Mouse (Mus musculus) myocyte (in vitro differentiated cells): ENCODE measurements around the gene Farsb. TPM values are rescaled to one million over a fixed set of nuclear protein-coding genes. Genes with fewer than 3 reads are reported as not detected.
A peak's percentile ranks its signal among the peaks of the same experiment; 100 is the strongest.

Experiments used
- H3K27me3 ChIP-seq: one replicate; pipeline ENCODE4 v1.6.1; 2011; ENCODE audit not compliant: control insufficient read depth, insufficient read depth, insufficient read length
- H3K36me3 ChIP-seq: one replicate; pipeline ENCODE4 v1.6.1; 2011; ENCODE audit not compliant: control insufficient read depth, insufficient read depth
- H3K4me2 ChIP-seq: one replicate; pipeline ENCODE4 v1.6.1; 2011; ENCODE audit warnings: low read depth, control low read depth
- H3K4me3 ChIP-seq: one replicate; pipeline ENCODE4 v1.5.1; 2011; ENCODE audit warnings: mild to moderate bottlenecking, control low read depth, moderate library complexity
- H3K79me2 ChIP-seq: one replicate; pipeline ENCODE4 v1.6.1; 2011; ENCODE audit not compliant: control insufficient read depth, insufficient read depth
- H3ac ChIP-seq: one replicate; pipeline ENCODE4 v1.6.1; 2011; ENCODE audit not compliant: control insufficient read depth, insufficient read length
- CEBPB ChIP-seq: IDR thresholded peaks from 2 replicates; pipeline ENCODE4 v1.6.1; 2011; ENCODE audit warnings: mild to moderate bottlenecking, moderate library complexity; ENCODE audit not compliant: poor library complexity, insufficient read depth, severe bottlenecking
- E2F4 ChIP-seq: IDR thresholded peaks from one replicate; pipeline ENCODE4 v1.6.1; 2011; ENCODE audit warnings: mild to moderate bottlenecking, control low read depth, moderate library complexity; ENCODE audit not compliant: insufficient read depth
- MAX ChIP-seq: IDR thresholded peaks from one replicate; pipeline ENCODE4 v1.6.1; 2011; ENCODE audit warnings: low read depth, mild to moderate bottlenecking, control low read depth
- MYOD1 ChIP-seq, 3 experiments: IDR thresholded peaks; one replicate each; pipeline ENCODE4 v1.6.1; 2011; ENCODE audit warnings: control low read depth in 2 of 3, low read depth in 2 of 3, mild to moderate bottlenecking in 2 of 3, moderate library complexity in 1 of 3; ENCODE audit not compliant: insufficient read length in 2 of 3, control insufficient read depth in 1 of 3
- MYOG ChIP-seq, 3 experiments: IDR thresholded peaks; one replicate each; pipeline ENCODE4 v1.6.1; 2011; ENCODE audit warnings: control low read depth in 2 of 3, low read depth in 2 of 3, mild to moderate bottlenecking in 2 of 3; ENCODE audit not compliant: insufficient read length in 2 of 3, control insufficient read depth in 1 of 3, insufficient read depth in 1 of 3
- POLR2A ChIP-seq: IDR thresholded peaks from one replicate; pipeline ENCODE4 v1.6.1; 2011; ENCODE audit warnings: low read depth, mild to moderate bottlenecking, control low read depth, moderate library complexity; ENCODE audit not compliant: insufficient read length
- POLR2AphosphoS2 ChIP-seq: IDR thresholded peaks from one replicate; pipeline ENCODE4 v1.6.1; 2011; ENCODE audit warnings: low read depth, control low read depth; ENCODE audit not compliant: insufficient read length
- REST ChIP-seq: IDR thresholded peaks from one replicate; pipeline ENCODE4 v1.6.1; 2011; ENCODE audit warnings: mild to moderate bottlenecking, control low read depth, moderate library complexity; ENCODE audit not compliant: insufficient read depth, insufficient read length
- SRF ChIP-seq: IDR thresholded peaks from one replicate; pipeline ENCODE4 v1.6.1; 2011; ENCODE audit warnings: low read depth; ENCODE audit not compliant: control insufficient read depth, insufficient read length
- TCF12 ChIP-seq: IDR thresholded peaks from one replicate; pipeline ENCODE4 v1.6.1; 2011; ENCODE audit warnings: mild to moderate bottlenecking, control low read depth; ENCODE audit not compliant: poor library complexity, insufficient read depth, severe bottlenecking
- TCF3 ChIP-seq: IDR thresholded peaks from one replicate; pipeline ENCODE4 v1.6.1; 2011; ENCODE audit warnings: low read depth, control low read depth; ENCODE audit not compliant: insufficient read length
- USF1 ChIP-seq: IDR thresholded peaks from one replicate; pipeline ENCODE4 v1.6.1; 2011; ENCODE audit warnings: low read depth, mild to moderate bottlenecking, control low read depth, moderate library complexity
- polyA plus RNA-seq: library from polyadenylated mRNA; unstranded; fragments of >200 nt; fragmentation: generic; extraction: Trizol; gene quantifications from one replicate; pipeline ENCODE4 v1.2.1, GENCODE M21; 2012; ENCODE audit warnings: missing spikeins

Farsb gene
- polyA plus RNA-seq, 1 experiment, result 77.5 TPM

GRCm38 (mm10) chr1:78395737-78396136 lies 93.0 kb downstream of the Farsb start:
- Histone ChIP-seq H3K4me2 (peak overlapping the region; percentile 49), H3K36me3 (no peaks in the 10 kb centered on the region), H3K79me2 (no peaks in the 10 kb centered on the region), H3K4me3 (no peak overlapping the region), H3K27me3 (no peaks in the 10 kb centered on the region), H3ac (no peak overlapping the region)
- TF ChIP-seq USF1 (no peak), TCF3 (no peak), CEBPB (no peak), POLR2AphosphoS2 (no peak), E2F4 (no peak), REST (no peak), SRF (no peak), MAX (no peak), POLR2A (no peak), MYOG (IDR thresholded peaks at IDR 0.05; ENCODE audit: control insufficient read depth in 1 of 3, insufficient read depth in 1 of 3, insufficient read length in 2 of 3, low read depth in 2 of 3) (no peak), MYOD1 (IDR thresholded peaks at IDR 0.05; ENCODE audit: control insufficient read depth in 1 of 3, insufficient read length in 2 of 3, low read depth in 2 of 3) (no peak), TCF12 (no peak)

- Histone ChIP-seq H3K27me3 (no peaks in the 10 kb centered on the region), H3K36me3 (no peaks in the 10 kb centered on the region), H3K4me2 (peak overlapping the region; percentile 49), H3K79me2 (no peaks in the 10 kb centered on the region), H3ac (no peak overlapping the region), H3K4me3 (no peak overlapping the region)
- TF ChIP-seq CEBPB (0 out of 2 replicates have a peak, but pooled peaks have one; percentile 23), REST (no peak)
Measured at GRCm38 (mm10) chr1:78395191-78395735, 93.4 kb downstream of the Farsb start.

- no peak overlapping the region for H3ac ChIP-seq
- TF ChIP-seq MAX, result no peak
- no peak for TF ChIP-seq POLR2AphosphoS2
- no peak for TF ChIP-seq TCF3
- no peak for TF ChIP-seq MYOD1 (IDR thresholded peaks at IDR 0.05; ENCODE audit: control insufficient read depth in 1 of 3, insufficient read length in 2 of 3, low read depth in 2 of 3)
- no peak for TF ChIP-seq TCF12
- TF ChIP-seq CEBPB, result no peak
- TF ChIP-seq E2F4, result no peak
Measured at GRCm38 (mm10) chr1:78388848-78389247, 99.8 kb downstream of the Farsb start.

GRCm38 (mm10) chr1:78387854-78388253 lies 100.8 kb downstream of the Farsb start:
- H3K79me2 ChIP-seq, result no peaks in the 10 kb centered on the region
- no peak overlapping the region for H3ac ChIP-seq
- TF ChIP-seq MYOD1 (IDR thresholded peaks at IDR 0.05; ENCODE audit: control insufficient read depth in 1 of 3, insufficient read length in 2 of 3, low read depth in 2 of 3) (peak in 1 of 3 experiments; percentile 23), POLR2A (no peak)
- peak overlapping the region; percentile 43 for H3K4me2 ChIP-seq
- no peak overlapping the region for H3K4me3 ChIP-seq
- no peaks in the 10 kb centered on the region for H3K36me3 ChIP-seq
- H3K27me3 ChIP-seq, result no peaks in the 10 kb centered on the region

More at GRCm38 (mm10) chr1:78388848-78389247, 99.8 kb downstream of the Farsb start:
- Histone ChIP-seq H3K36me3 (no peaks in the 10 kb centered on the region), H3K27me3 (no peaks in the 10 kb centered on the region), H3K4me3 (no peak overlapping the region), H3K4me2 (no peak overlapping the region), H3K79me2 (no peaks in the 10 kb centered on the region)

- TF ChIP-seq MYOD1 (IDR thresholded peaks at IDR 0.05; ENCODE audit: control insufficient read depth in 1 of 3, insufficient read length in 2 of 3, low read depth in 2 of 3) (no peak), TCF3 (no peak), CEBPB (no peak), SRF (no peak), E2F4 (no peak), TCF12 (no peak), POLR2A (no peak), USF1 (no peak), POLR2AphosphoS2 (no peak), MYOG (IDR thresholded peaks at IDR 0.05; ENCODE audit: control insufficient read depth in 1 of 3, insufficient read depth in 1 of 3, insufficient read length in 2 of 3, low read depth in 2 of 3) (no peak), MAX (no peak), REST (no peak)
- Histone ChIP-seq H3ac (no peak overlapping the region), H3K27me3 (no peaks in the 10 kb centered on the region), H3K4me3 (no peak overlapping the region), H3K79me2 (no peaks in the 10 kb centered on the region), H3K36me3 (no peaks in the 10 kb centered on the region), H3K4me2 (no peak overlapping the region)
Measured at GRCm38 (mm10) chr1:78380950-78381349, 107.7 kb downstream of the Farsb start.
